Mouse (Mus musculus): ENCODE results near the gene Hs6st3.

DNA sequence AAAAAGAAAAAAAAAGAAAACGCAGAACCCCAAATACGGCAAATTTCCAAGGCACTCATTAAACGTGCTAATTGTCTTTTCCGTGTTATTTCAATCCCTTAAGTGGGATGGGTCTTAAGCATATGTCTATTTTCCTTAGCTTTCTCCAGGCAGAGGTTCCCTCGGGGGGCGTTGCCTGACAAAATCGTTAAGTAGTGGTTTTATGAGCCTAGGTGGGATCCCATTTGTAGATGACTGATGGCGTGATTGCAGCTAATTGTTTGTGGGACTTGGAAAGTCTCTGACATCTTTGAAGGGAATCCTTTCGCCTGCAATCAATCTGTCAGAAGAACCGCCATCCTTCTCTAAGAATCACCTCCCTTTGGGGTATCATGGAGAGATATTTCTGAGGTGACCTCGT is 662.7 kb downstream of the Hs6st3 start:
- TF ChIP-seq POLR2A (IDR thresholded peaks at IDR 0.05; ENCODE audit: control insufficient read depth, low read depth, low read length) (no peak), CTCF (IDR thresholded peaks at IDR 0.05; ENCODE audit: control insufficient read depth, insufficient read depth, insufficient replicate concordance, low read depth, low read length) (no peak)
